Mouse (Mus musculus) layer of hippocampus, adult 2 months (tissue): Measurements from ENCODE around the gene Srebf1. TPM values are rescaled to one million over a fixed set of nuclear protein-coding genes. Genes with fewer than 3 reads are reported as not detected.

ENCODE experiments used
- DNase-seq, 2 experiments: peaks; one replicate each; pipeline ENCODE4 v3.0.0; 2022; ENCODE audit warnings: low spot score in 2 of 2
- H3K27ac ChIP-seq: fragments of 200-600 bp; 2 replicates; pipeline ENCODE4 v1.8.1; 2022
- H3K4me3 ChIP-seq: fragments of 200-600 bp; 2 replicates; pipeline ENCODE4 v1.8.1; 2022; ENCODE audit warnings: mild to moderate bottlenecking
- CTCF ChIP-seq: fragments of 200-600 bp; conservative IDR thresholded peaks from 2 replicates; pipeline ENCODE4 v1.8.1; 2022; ENCODE audit warnings: antibody characterized with exemption, mild to moderate bottlenecking, moderate library complexity
- microRNA-seq, 2 experiments: library from miRNA; unstranded; fragments of <30 nt; microRNA quantifications; one replicate each; pipeline ENCODE4 v1.2.0; 2021
- total RNA-seq, 2 experiments: library from RNA; stranded (reverse); gene quantifications; 2 replicates each; pipeline ENCODE4 v1.2.3; 2021

The Srebf1 gene
- total RNA-seq, 2 experiments from 2014 or later = 64.2 to 70.8 TPM

DNA sequence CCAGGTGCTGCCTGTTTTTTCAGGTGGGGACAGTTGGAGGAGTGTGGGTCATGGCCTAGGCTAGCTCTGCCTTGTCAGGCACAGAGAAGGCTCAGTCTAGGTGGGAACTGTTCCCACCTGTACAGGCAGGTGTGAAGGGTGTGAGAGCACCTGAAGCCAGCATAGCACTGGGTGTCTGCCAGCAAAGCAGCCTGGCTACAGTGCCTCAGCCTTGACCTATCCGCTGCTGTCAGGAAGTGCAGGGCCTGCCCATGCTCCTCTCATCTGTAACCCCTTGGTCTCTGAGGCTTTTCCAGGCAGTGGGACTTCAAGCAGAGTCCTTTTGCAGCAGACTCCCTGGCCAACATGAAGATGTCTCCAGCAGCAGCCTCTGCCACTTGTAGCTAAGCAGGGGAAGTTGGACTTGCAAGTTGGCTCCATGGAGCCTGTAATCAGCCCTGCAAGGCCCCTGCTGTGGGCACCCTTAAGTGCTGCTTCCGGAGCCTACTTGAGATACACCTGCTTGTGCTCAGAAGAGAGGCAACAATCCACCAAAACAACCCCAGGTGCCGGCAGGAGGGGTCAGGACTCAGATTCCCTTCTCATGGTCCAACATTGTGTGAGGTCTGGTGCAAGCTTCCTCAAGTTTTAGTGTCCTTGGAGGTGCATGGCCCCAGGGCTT is 61.8 kb downstream of the Srebf1 start:
- peak overlapping the region; percentile 81 for H3K27ac ChIP-seq
- no peak for TF ChIP-seq CTCF
- no peak for DNase-seq
- no peak overlapping the region for H3K4me3 ChIP-seq

DNA sequence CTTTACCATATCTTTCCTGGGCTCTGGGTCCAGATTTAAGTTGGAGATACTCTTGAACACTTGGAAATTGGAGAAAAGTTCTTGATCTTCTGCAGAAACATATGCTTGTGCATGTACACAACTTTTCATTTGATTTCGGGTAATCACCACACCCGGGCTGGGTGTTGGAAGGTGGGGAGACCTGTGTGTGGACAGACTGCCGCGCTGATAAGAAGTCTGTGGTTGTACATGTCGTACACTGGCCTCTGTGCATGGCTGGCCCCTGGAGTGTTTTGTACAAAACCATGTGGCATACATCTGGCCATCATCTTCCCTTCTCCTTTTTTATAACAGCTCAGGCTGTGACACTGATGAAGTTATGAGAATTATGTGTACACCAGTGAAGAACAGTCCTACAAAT is 62.4 kb downstream of the Srebf1 start:
- Histone ChIP-seq H3K27ac (peak overlapping the region; percentile 81), H3K4me3 (no peak overlapping the region)
- no peak for TF ChIP-seq CTCF
- DNase-seq = no peak

DNA sequence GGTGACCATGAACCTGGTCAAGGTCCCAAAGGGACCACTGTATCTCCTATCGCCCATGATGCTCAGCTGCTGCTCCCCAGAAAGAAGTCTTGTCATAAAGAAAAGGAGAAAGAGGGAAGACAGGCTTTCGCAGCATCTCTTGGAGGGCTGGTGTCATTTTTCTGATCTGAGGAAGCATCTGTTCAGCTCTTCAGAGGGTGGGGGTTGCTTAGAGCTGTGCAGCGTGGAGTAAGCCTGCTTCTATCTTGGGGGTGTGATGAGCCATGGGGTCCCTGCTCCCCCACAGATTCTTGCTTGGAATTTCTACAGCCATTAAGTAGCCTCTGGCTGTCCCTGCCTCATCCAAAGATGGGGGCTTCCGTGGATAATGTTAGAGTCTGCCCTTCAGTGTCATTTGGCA is 64.1 kb downstream of the Srebf1 start:
- H3K4me3 ChIP-seq = no peak overlapping the region
- DNase-seq = no peak
- no peak for TF ChIP-seq CTCF
- peak overlapping the region; percentile 81 for H3K27ac ChIP-seq

DNA sequence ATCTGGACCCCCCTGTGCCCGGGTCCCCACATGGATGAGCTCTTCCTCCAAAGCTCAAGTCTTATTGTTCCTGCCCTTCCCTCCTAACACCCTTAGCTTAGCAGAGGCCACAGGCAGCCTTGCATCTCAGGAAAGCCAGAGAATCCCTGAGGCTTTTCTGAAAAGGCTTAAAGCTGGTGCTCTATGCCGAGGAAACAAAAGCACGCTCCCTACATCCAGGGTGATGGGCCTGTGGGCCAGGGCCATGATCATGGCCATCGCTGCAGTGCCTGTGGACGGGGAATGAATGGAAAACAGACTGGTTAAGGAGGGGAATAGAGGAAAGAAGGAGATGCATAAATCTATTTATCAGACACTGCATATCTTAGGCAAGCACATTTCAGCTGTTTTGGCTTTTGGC is 66.7 kb downstream of the Srebf1 start:
- no peak for TF ChIP-seq CTCF
- Histone ChIP-seq H3K27ac (peak overlapping the region; percentile 64), H3K4me3 (no peak overlapping the region)
- no peak for DNase-seq

DNA sequence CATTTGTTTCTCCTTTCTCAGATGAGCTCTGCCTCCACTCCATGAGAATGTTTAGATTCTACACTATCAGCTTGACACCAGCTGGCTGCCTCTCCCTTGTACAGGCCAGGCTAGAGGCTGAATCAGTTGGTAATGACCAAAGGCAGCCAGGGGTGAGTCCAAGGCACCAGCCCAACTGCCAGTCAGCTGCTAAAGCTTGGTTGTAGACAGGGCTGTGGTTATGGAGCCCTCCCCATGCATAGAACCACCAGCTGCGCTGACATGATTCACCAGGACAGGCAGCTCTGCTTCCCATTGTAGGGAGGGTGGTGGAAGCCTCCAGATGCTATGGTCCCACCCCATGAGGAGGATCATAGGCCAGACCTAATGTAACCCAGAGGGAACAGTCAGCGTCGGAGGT is 68.4 kb downstream of the Srebf1 start:
- no peak for DNase-seq
- no peak for TF ChIP-seq CTCF
- peak overlapping the region; percentile 12; the same call in 1 of the 2 replicates for H3K27ac ChIP-seq
- H3K4me3 ChIP-seq = no peak overlapping the region

DNA sequence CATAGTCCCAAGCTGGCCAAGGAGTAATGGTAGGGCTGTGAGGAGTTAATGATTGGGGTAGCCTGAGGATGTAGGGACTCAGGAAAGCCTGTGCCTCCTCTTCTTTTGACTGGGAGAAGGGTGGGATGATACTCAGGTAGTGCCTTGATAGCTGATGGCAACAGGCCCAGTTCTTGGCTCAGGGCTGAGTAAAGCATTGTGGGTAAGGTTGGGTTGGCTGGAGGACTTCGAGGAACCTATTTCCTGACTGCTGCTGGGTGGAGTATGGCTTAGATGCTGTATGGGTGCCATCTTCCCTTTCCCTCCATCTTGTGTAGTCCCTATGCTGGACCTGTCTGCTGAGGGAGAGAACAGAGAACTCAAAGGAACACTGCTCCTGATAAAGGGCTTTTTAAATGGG is 70.0 kb downstream of the Srebf1 start:
- H3K4me3 ChIP-seq = no peak overlapping the region
- no peak for DNase-seq
- no peak for TF ChIP-seq CTCF
- H3K27ac ChIP-seq = no peak overlapping the region

DNA sequence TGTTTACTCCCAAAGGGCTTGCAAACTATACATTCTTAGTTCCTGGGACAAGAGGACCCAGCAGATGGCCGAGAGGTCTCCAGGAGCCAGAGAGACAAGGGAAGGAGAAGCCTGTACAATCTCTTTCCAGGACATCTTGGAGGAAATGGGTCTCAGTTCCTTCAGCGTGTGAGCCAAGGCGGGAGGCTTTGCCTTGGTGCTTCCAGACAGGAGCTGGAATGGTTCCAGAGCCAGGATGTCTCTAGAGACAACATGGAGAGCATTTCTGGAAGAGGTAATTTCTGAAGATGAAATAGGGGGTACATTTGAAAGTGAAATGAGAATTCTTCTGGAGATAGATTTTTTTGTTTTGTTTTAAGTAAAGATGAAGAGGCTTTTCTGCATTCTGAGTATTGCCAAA is 71.7 kb downstream of the Srebf1 start:
- DNase-seq = no peak
- no peak overlapping the region for H3K27ac ChIP-seq

More for the DNA sequence above, 71.7 kb downstream of the Srebf1 start:
- TF ChIP-seq CTCF = no peak
- no peak overlapping the region for H3K4me3 ChIP-seq

Small RNAs within 50 kb of the gene (microRNA-seq; reads per million reads assigned to microRNA genes)
- gene Mir6921 (0.64 to 1.1 reads per million in 2 experiments), gene Mir6922 (0.18 to 0.32 reads per million in 2 experiments)

Other genes starting within 250 kb of the Srebf1 start
- gene Pemt, start 176.1 kb downstream of the Srebf1 start, total RNA-seq = 1 to 10 TPM; 3.8 to 7.9 TPM
- 10 to 100 TPM; 78.1 to 89.7 TPM for gene Rai1, start 117.6 kb downstream of the Srebf1 start, total RNA-seq
- gene Tom1l2, start 130.3 kb upstream of the Srebf1 start, total RNA-seq = 100 to 1,000 TPM; 180 to 189 TPM
- gene Drc3, start 130.7 kb upstream of the Srebf1 start, total RNA-seq = 1 to 10 TPM; 6.4 to 8.0 TPM
- 10 to 100 TPM; 48.8 to 51.1 TPM for gene Gid4, start 194.6 kb upstream of the Srebf1 start, total RNA-seq
- 10 to 100 TPM; 27.3 to 32.7 TPM for gene Atpaf2, start 195.9 kb upstream of the Srebf1 start, total RNA-seq
- 10 to 100 TPM; 77.1 to 79.4 TPM for gene Drg2, start 232.0 kb upstream of the Srebf1 start, total RNA-seq
- gene Myo15, start 246.8 kb upstream of the Srebf1 start, total RNA-seq = under 1 TPM; 0.10 TPM